Mouse (Mus musculus) liver, postnatal 0 days (tissue): ENCODE measurements around the gene Lyrm2. TPM values are rescaled to one million over a fixed set of nuclear protein-coding genes. Genes with fewer than 3 reads are reported as not detected.

Experiments
- ATAC-seq: fragments of 200-750 bp; cut with Nextera tagmentation; 2 replicates; pipeline ENCODE4 v1.8.0; 2017; ENCODE audit warnings: mild to moderate bottlenecking, moderate library complexity
- DNase-seq: peaks from one replicate; pipeline ENCODE4 v3.0.0-alpha.2; 2016
- H3K27ac ChIP-seq: fragments of 300-500 bp; sonication (generic); 2 replicates; pipeline ENCODE4 v1.5.1; 2014; ENCODE audit warnings: antibody characterized with exemption, moderate library complexity, mild to moderate bottlenecking, low read depth
- H3K27me3 ChIP-seq: fragments of 300-500 bp; sonication (generic); 2 replicates; pipeline ENCODE4 v1.6.1; 2014; ENCODE audit warnings: low read length, control low read depth, mixed read lengths; ENCODE audit not compliant: insufficient read depth
- H3K36me3 ChIP-seq: fragments of 300-500 bp; sonication (generic); replicated peaks from 2 replicates; pipeline ENCODE4 v1.6.1; 2014; ENCODE audit warnings: mild to moderate bottlenecking, control low read depth, low read length, moderate library complexity, mixed read lengths; ENCODE audit not compliant: insufficient read depth
- H3K4me1 ChIP-seq: fragments of 300-500 bp; sonication (generic); 2 replicates; pipeline ENCODE4 v1.6.1; 2014; ENCODE audit warnings: antibody characterized with exemption, mild to moderate bottlenecking, control low read depth; ENCODE audit not compliant: insufficient read depth
- H3K4me2 ChIP-seq: fragments of 300-500 bp; sonication (generic); 2 replicates; pipeline ENCODE4 v1.6.1; 2014; ENCODE audit warnings: low read depth, mild to moderate bottlenecking, low read length, moderate library complexity, mixed read lengths
- H3K4me3 ChIP-seq: fragments of 300-500 bp; sonication (generic); 2 replicates; pipeline ENCODE4 v1.5.1; 2014; ENCODE audit warnings: low read depth, low read length
- H3K9ac ChIP-seq: fragments of 300-500 bp; sonication (generic); replicated peaks from 2 replicates; pipeline ENCODE4 v1.6.1; 2014; ENCODE audit warnings: mild to moderate bottlenecking, moderate library complexity
- H3K9me3 ChIP-seq: fragments of 300-500 bp; sonication (generic); 2 replicates; pipeline ENCODE4 v1.6.1; 2016; ENCODE audit warnings: mild to moderate bottlenecking, control low read depth, low read length, mixed read lengths
- CTCF ChIP-seq: sonication (generic); IDR thresholded peaks from 2 replicates; pipeline ENCODE4 v1.5.1; 2016; ENCODE audit warnings: antibody characterized with exemption, low read depth
- EP300 ChIP-seq: IDR thresholded peaks from 2 replicates; pipeline ENCODE4 v1.6.1; 2016; ENCODE audit warnings: antibody characterized with exemption, low read depth, mild to moderate bottlenecking
- WGBS: fragments of 180-500 bp; shearing (Covaris S2); extraction: QIAGEN DNeasy Blood & Tissue Kit; methylation state at CpG from one replicate; pipeline ENCODE4 v1.1.7; 2014; ENCODE audit not compliant: insufficient replicate concordance; 5-methylcytosine and 5-hydroxymethylcytosine counted together
- polyA plus RNA-seq: library from polyadenylated mRNA; unstranded; fragments of >200 nt; fragmentation: Nextera tagmentation; extraction: Ambion mirVana; gene quantifications from 2 replicates; pipeline ENCODE4 v1.2.1, GENCODE M21; 2015

Gene Lyrm2
- polyA plus RNA-seq = 46.3 and 48.6 TPM in 2 replicates

DNA sequence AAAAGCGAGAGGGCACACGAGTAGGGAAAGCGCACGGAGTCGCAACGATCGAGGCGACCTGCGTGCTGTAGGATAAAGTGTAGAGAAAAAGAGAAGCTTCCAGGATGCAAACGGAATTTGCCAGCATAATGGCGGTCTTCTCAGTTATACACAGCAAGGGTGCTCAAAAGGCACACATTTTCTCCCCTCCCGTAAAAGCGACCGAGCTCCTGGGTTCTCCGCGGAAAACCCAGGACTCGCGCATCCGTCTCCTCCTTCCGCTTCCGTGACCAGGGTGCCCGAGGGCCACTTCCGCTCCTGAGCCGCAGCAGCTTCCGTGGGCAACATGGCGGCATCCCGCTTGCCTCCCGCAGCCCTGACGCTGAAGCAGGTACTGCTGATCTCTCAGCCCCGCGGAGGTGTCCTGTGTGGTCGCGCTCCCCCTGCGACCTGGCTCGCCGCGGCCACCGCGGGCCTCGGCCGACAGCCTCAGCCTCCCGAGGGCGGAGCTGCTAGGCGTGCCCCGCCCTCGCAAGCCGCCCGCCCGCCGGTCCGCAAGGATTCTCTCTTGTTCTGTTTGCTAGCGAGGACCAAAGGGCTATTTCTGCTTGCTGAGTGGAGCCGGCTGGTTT, at the start of gene Lyrm2:
TSS of gene Lyrm2 (plus strand) at position 288 of the 611 bp plus-strand sequence.
- peak within 1 kb of the TSS; percentile 87 for H3K9ac ChIP-seq
- no peaks in the 10 kb centered on the region for H3K27me3 ChIP-seq
- H3K4me2 ChIP-seq = peak within 1 kb of the TSS; percentile 89
- no peaks in the 10 kb centered on the region for H3K9me3 ChIP-seq
- TF ChIP-seq CTCF (no peak), EP300 (no peak)
- under 1% methylated on average over 53 of the region's 53 CpGs for WGBS
- 0 out of 2 replicates have a peak, but pooled peaks cover 5% of the 10 kb centered on the region for H3K4me1 ChIP-seq
- H3K27ac ChIP-seq = peak within 1 kb of the TSS; percentile 98
- DNase-seq (peak; percentile 86), ATAC-seq (peak; percentile 93)
- H3K4me3 ChIP-seq = peak within 1 kb of the TSS; percentile 89
- H3K36me3 ChIP-seq = no peaks in the 10 kb centered on the region

DNA sequence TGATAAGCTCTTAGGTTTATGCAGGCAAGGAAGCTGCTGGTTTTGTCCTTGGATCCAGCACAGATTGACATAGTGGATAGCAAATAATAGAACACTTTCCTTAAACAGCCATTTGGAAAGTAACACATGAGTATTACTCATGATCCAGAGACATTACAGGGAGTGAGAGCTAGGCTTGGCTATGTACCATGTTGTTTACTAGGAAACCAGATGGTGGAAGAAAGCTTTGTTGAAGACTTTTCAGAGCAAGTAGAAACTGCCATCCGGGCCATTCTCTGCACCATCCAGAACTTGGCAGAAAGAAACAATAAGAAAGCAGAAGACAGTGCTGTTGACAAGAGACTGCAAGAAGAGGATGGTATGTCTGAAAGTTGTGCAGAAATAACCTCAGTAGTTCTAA, 49.3 kb upstream of the Lyrm2 start:
- no peaks in the 10 kb centered on the region for H3K27me3 ChIP-seq
- H3K27ac ChIP-seq = no peak overlapping the region
- H3K36me3 ChIP-seq = peaks cover 49% of the 10 kb centered on the region
- WGBS = 83% methylated on average over 1 of the region's 1 CpGs
- no peaks in the 10 kb centered on the region for H3K9me3 ChIP-seq
- no peak overlapping the region for H3K4me2 ChIP-seq
- TF ChIP-seq CTCF (no peak), EP300 (no peak)
- ATAC-seq (no peak), DNase-seq (no peak)
- H3K4me1 ChIP-seq = no peaks in the 10 kb centered on the region
- H3K9ac ChIP-seq = no peak overlapping the region
- no peak overlapping the region for H3K4me3 ChIP-seq

DNA sequence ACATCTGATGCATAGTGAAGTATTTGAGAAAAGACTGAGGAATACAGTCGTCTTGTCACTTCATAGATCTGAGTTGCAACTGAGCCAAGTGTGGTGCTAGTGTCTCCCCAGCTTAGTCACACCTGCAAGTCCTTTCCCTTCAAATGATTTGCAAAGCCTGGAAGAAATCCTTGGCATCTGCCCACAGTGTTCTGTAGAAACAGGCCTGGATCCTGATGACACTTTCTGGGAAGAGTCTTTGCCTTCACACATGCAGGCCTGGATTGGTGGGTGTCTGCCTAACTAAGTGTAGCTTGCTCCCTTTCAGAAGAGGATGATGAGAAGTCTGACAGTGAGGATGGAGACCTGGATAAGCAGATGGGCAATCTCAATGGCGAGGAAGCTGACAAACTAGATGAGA, 42.6 kb upstream of the Lyrm2 start:
- 87% methylated on average over 2 of the region's 2 CpGs for whole genome bisulfite sequencing
- H3K36me3 ChIP-seq = peaks cover 50% of the 10 kb centered on the region
- no peak overlapping the region for H3K4me2 ChIP-seq
- ATAC-seq = no peak
- no peak for DNase-seq
- no peaks in the 10 kb centered on the region for H3K4me1 ChIP-seq
- no peak for TF ChIP-seq CTCF
- no peak for TF ChIP-seq EP300
- no peaks in the 10 kb centered on the region for H3K9me3 ChIP-seq
- no peaks in the 10 kb centered on the region for H3K27me3 ChIP-seq
- no peak overlapping the region for H3K4me3 ChIP-seq
- H3K27ac ChIP-seq = no peak overlapping the region
- H3K9ac ChIP-seq = no peak overlapping the region

DNA sequence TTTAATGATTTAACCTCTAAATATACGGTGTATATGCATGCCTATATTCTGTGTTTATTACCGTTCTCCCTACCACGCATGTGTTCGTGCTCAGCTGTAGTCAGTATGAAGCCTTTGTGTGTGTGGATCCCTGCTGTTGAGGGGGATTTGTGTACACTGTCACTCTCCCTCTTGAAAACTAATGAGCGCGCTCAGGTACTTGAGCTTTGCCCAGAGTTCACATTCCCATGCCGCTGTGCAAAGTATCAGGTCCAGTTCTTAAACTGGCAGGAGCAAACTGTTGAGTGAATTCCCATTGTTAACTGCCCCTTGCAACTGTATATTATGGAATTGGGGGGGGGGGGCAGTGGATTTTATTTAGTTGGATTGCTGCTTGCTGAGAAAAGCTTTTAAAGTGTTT, 32.6 kb upstream of the Lyrm2 start:
- Histone ChIP-seq H3K9ac (no peak overlapping the region), H3K27ac (no peak overlapping the region), H3K4me2 (no peak overlapping the region), H3K4me1 (no peaks in the 10 kb centered on the region; the same call in 1 of the 2 replicates), H3K4me3 (no peak overlapping the region), H3K9me3 (no peaks in the 10 kb centered on the region), H3K36me3 (peaks cover 31% of the 10 kb centered on the region), H3K27me3 (no peaks in the 10 kb centered on the region)
- DNase-seq (no peak), ATAC-seq (no peak)
- TF ChIP-seq EP300 = no peak
- WGBS = 86% methylated on average over 7 of the region's 7 CpGs

DNA sequence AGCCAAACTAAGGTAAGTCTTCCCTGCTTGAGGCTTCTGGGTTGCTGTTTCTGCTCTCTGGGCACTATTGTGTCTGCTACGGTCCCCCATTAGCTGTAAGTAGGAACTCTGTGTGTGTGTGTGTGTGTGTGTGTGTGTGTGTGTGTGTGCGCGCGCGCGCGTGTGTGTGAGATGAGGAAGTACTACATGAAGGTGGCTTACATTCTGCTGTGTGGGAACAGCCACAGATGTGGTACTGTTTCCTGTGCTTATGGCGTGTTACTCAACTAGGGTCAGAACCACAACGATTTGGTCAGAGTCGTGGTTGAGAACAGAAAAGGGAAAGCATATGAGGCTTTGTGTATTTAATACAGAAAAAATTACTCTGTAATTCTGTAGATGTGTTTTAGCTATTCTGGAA, 32.0 kb upstream of the Lyrm2 start:
- 55% methylated on average over 10 of the region's 10 CpGs for WGBS
- peaks cover 28% of the 10 kb centered on the region for H3K36me3 ChIP-seq
- ATAC-seq = peak; percentile 59

DNA sequence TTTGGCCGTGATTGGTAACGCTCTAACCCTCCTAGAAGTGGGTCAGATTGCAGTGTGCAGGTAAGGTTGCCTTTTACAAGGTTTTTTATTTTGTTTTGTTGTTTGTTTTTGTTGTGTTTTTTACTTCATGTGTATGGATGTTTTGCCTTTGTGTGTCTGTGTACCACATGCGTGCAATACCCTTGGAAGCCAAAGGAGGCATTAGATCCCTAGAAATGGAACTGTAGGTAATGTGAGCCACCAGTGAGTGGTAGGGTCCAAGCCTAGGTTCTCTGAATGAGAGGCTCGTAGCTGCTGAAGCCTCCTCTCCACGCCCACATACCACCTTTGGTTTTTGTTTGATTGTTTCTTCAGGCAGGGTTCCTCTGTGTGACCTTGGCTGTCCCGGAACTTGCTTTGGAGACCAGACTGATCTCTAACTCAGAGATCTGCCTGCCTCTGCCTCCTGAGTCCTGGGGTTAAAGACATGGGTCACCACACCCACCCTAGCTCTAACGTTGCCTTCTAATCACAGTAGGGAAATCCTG, 29.7 kb upstream of the Lyrm2 start:
- Histone ChIP-seq H3K27ac (no peak overlapping the region), H3K36me3 (peaks cover 32% of the 10 kb centered on the region), H3K4me3 (no peak overlapping the region), H3K9me3 (no peaks in the 10 kb centered on the region), H3K4me1 (no peaks in the 10 kb centered on the region; the same call in 1 of the 2 replicates), H3K9ac (no peak overlapping the region), H3K27me3 (no peaks in the 10 kb centered on the region), H3K4me2 (no peak overlapping the region)
- no peak for TF ChIP-seq EP300
- peak; percentile 55 for TF ChIP-seq CTCF
- 86% methylated on average over 7 of the region's 7 CpGs for WGBS
- ATAC-seq (no peak), DNase-seq (no peak)

More for the DNA sequence above, 32.0 kb upstream of the Lyrm2 start:
- H3K27ac ChIP-seq = no peak overlapping the region
- peak; percentile 70 for DNase-seq
- no peak overlapping the region for H3K4me3 ChIP-seq
- no peaks in the 10 kb centered on the region for H3K9me3 ChIP-seq
- TF ChIP-seq CTCF (no peak), EP300 (no peak)
- no peaks in the 10 kb centered on the region for H3K27me3 ChIP-seq
- peak overlapping the region; percentile 34; the same call in 1 of the 2 replicates for H3K4me2 ChIP-seq
- H3K4me1 ChIP-seq = no peaks in the 10 kb centered on the region; the same call in 1 of the 2 replicates
- no peak overlapping the region for H3K9ac ChIP-seq
